Mouse (Mus musculus): ENCODE measurements around the gene 1500009L16Rik.

Gene 1500009L16Rik

GRCm38 (mm10) chr10:83722579-83723031, at the start of gene 1500009L16Rik:
TSS of gene 1500009L16Rik (plus strand) at chr10:83722865.
- peak; percentile 89 for DNase-seq (ENCODE audit: extremely low spot score, low spot score)

GRCm38 (mm10) chr10:83681334-83681733, 41.3 kb upstream of the 1500009L16Rik start:
- no peak for DNase-seq (ENCODE audit: extremely low spot score, low spot score)

GRCm38 (mm10) chr10:83688215-83688614, 34.5 kb upstream of the 1500009L16Rik start:
- DNase-seq (ENCODE audit: extremely low spot score, low spot score) = no peak

- DNase-seq (ENCODE audit: extremely low spot score, low spot score) = no peak
These were observed 30.3 kb upstream of the 1500009L16Rik start for GRCm38 (mm10) chr10:83692175-83692895.

- no peak for DNase-seq (ENCODE audit: extremely low spot score, low spot score)
These were observed 26.4 kb upstream of the 1500009L16Rik start for GRCm38 (mm10) chr10:83696226-83696625.

GRCm38 (mm10) chr10:83706628-83707027, 16.0 kb upstream of the 1500009L16Rik start:
- no peak for DNase-seq (ENCODE audit: extremely low spot score, low spot score)

- no peak for DNase-seq (ENCODE audit: extremely low spot score, low spot score)
These were observed 12.7 kb upstream of the 1500009L16Rik start for GRCm38 (mm10) chr10:83709920-83710319.

- DNase-seq (ENCODE audit: extremely low spot score, low spot score) = no peak
These were observed 10.9 kb upstream of the 1500009L16Rik start for GRCm38 (mm10) chr10:83711769-83712168.

GRCm38 (mm10) chr10:83718855-83719474, 3.7 kb upstream of the 1500009L16Rik start:
- no peak for DNase-seq (ENCODE audit: extremely low spot score, low spot score)

GRCm38 (mm10) chr10:83723055-83723454, 390 bp downstream of the 1500009L16Rik start:
- DNase-seq (ENCODE audit: extremely low spot score, low spot score) = no peak

- no peak for DNase-seq (ENCODE audit: extremely low spot score, low spot score)
These were observed 1.8 kb downstream of the 1500009L16Rik start for GRCm38 (mm10) chr10:83724351-83725059.

GRCm38 (mm10) chr10:83726164-83726563, 3.5 kb downstream of the 1500009L16Rik start:
- DNase-seq (ENCODE audit: extremely low spot score, low spot score) = no peak

- no peak for DNase-seq (ENCODE audit: extremely low spot score, low spot score)
These were observed 5.2 kb downstream of the 1500009L16Rik start for GRCm38 (mm10) chr10:83727846-83728245.

GRCm38 (mm10) chr10:83728529-83728928, 5.9 kb downstream of the 1500009L16Rik start:
- DNase-seq (ENCODE audit: extremely low spot score, low spot score) = no peak

- DNase-seq (ENCODE audit: extremely low spot score, low spot score) = no peak
These were observed 6.4 kb downstream of the 1500009L16Rik start for GRCm38 (mm10) chr10:83729076-83729475.

- DNase-seq (ENCODE audit: extremely low spot score, low spot score) = peak; percentile 88
These were observed 6.8 kb downstream of the 1500009L16Rik start for GRCm38 (mm10) chr10:83729492-83729891.

- DNase-seq (ENCODE audit: extremely low spot score, low spot score) = no peak
These were observed 11.1 kb downstream of the 1500009L16Rik start for GRCm38 (mm10) chr10:83733725-83734124.

- no peak for DNase-seq (ENCODE audit: extremely low spot score, low spot score)
These were observed 16.5 kb downstream of the 1500009L16Rik start for GRCm38 (mm10) chr10:83738996-83739655.

- no peak for DNase-seq (ENCODE audit: extremely low spot score, low spot score)
These were observed 22.0 kb downstream of the 1500009L16Rik start for GRCm38 (mm10) chr10:83744656-83745055.

- no peak for DNase-seq (ENCODE audit: extremely low spot score, low spot score)
These were observed 30.4 kb downstream of the 1500009L16Rik start for GRCm38 (mm10) chr10:83753056-83753455.

GRCm38 (mm10) chr10:83757343-83757962, 34.8 kb downstream of the 1500009L16Rik start:
- no peak for DNase-seq (ENCODE audit: extremely low spot score, low spot score)

Measured in neural tube, embryonic 10.5 days (tissue).